Mouse (Mus musculus): Measurements from ENCODE around the gene Vmn1r56.
"Not testable (repeated sequence)": the region's sequence is repeated elsewhere in the genome, so short reads cannot be mapped to it uniquely, and the experiment has no call there.

Vmn1r56 gene

DNA sequence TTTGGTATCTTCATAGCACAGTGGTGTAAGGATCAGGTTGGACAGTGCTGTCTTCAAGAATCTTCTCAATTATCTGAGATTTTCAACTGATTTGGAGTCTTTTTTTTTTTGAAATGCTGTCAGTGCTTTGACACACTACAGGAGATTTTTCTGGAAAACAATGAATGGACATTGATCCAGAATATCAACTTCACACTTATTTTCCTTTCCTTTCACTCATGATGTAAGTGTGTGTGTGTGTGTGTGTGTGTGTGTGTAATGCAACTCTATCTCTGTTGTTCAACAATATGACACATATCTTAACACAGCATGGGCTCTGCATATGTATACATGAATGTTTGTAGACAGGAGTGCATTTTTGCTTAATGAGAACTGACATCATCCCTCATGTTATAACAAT, at the start of gene Vmn1r56:
Gene Vmn1r56, minus strand, starts transcription at position 101 of the 400 bp plus-strand sequence.
- not testable (repeated sequence) for DNase-seq (ENCODE audit: low spot score)

DNA sequence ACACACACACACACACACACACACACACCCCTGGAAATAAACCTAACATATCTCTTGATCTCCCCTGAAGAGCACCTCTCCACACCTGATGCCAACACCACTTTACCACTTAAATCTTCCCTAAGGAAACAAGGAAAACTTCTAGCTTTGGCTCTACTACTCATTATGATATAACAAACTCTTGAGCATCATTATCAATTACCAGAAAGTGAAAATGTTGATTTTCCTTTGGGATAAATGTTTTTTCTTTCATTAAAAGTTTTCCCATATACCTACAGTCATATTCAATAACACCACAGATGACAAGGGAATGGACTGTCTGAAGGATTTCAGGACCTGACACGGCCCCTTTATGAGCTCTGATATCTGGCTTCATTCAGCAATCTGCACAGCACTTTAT, 21.6 kb upstream of the Vmn1r56 start, which contains the start of gene Vmn1r57:
Gene Vmn1r57, plus strand, starts transcription at position 301 of the 400 bp plus-strand sequence.
- not testable (repeated sequence) for DNase-seq (ENCODE audit: low spot score)

DNA sequence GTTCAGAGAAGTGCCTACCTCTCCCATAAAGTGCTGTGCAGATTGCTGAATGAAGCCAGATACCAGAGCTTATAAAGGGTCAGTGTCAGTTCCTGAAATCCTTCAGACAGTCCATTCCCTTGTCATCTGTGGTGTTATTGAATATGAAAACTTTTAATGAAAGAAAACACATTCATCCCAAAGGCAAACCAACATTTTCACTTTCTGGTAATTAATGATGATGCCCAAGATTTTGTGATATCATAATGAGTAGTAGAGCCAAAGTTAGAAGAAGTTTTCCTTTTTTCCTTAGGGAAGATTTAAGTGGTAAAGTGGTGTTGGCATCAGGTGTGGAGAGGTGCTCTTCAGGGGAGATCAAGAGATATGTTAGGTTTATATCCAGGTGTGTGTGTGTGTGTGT, 47.0 kb downstream of the Vmn1r56 start, which contains the start of gene Vmn1r55:
Gene Vmn1r55, minus strand, starts transcription at position 101 of the 400 bp plus-strand sequence.
- not testable (repeated sequence) for DNase-seq (ENCODE audit: low spot score)

All from retina, embryonic 14.5 days (tissue).